Mouse (Mus musculus) embryonic facial prominence, embryonic 15.5 days (tissue): ENCODE measurements around the gene Vgll2. TPM values are rescaled to one million over a fixed set of nuclear protein-coding genes. Genes with fewer than 3 reads are reported as not detected.

ENCODE experiments used
- ATAC-seq: fragments of 200-750 bp; cut with Nextera tagmentation; 2 replicates; pipeline ENCODE4 v1.8.0; 2017; ENCODE audit warnings: low read depth, moderate TSS enrichment; ENCODE audit not compliant: insufficient number of reproducible peaks, low FRiP score, low TSS enrichment
- H3K27ac ChIP-seq: fragments of 300-500 bp; sonication (generic); replicated peaks from 2 replicates; pipeline ENCODE4 v1.5.1; 2015; ENCODE audit warnings: mild to moderate bottlenecking, inconsistent platforms
- H3K27me3 ChIP-seq: fragments of 300-500 bp; sonication (generic); 2 replicates; pipeline ENCODE4 v1.6.1; 2015; ENCODE audit warnings: inconsistent platforms
- H3K36me3 ChIP-seq: fragments of 300-500 bp; sonication (generic); 2 replicates; pipeline ENCODE4 v1.6.1; 2015; ENCODE audit warnings: mild to moderate bottlenecking, inconsistent platforms
- H3K4me1 ChIP-seq: fragments of 300-500 bp; sonication (generic); 2 replicates; pipeline ENCODE4 v1.6.1; 2015; ENCODE audit warnings: inconsistent platforms
- H3K4me2 ChIP-seq: fragments of 300-500 bp; sonication (generic); replicated peaks from 2 replicates; pipeline ENCODE4 v1.6.1; 2015; ENCODE audit warnings: mild to moderate bottlenecking, inconsistent platforms
- H3K4me3 ChIP-seq: fragments of 300-500 bp; sonication (generic); replicated peaks from 2 replicates; pipeline ENCODE4 v1.5.1; 2015; ENCODE audit warnings: mild to moderate bottlenecking, inconsistent platforms
- H3K9ac ChIP-seq: fragments of 300-500 bp; sonication (generic); 2 replicates; pipeline ENCODE4 v1.6.1; 2015; ENCODE audit warnings: inconsistent platforms
- H3K9me3 ChIP-seq: fragments of 300-500 bp; sonication (generic); replicated peaks from 2 replicates; pipeline ENCODE4 v1.6.1; 2016; ENCODE audit warnings: inconsistent platforms
- WGBS: fragments of 180-500 bp; shearing (Covaris S2); methylation state at CpG from one replicate; pipeline ENCODE4 v1.1.7; 2015; 5-methylcytosine and 5-hydroxymethylcytosine counted together
- polyA plus RNA-seq: library from polyadenylated mRNA; unstranded; fragments of >200 nt; fragmentation: Nextera tagmentation; extraction: Ambion mirVana; gene quantifications from 2 replicates; pipeline ENCODE4 v1.2.1, GENCODE M21; 2015

Gene Vgll2
- polyA plus RNA-seq: 16.7 and 20.6 TPM in 2 replicates

DNA sequence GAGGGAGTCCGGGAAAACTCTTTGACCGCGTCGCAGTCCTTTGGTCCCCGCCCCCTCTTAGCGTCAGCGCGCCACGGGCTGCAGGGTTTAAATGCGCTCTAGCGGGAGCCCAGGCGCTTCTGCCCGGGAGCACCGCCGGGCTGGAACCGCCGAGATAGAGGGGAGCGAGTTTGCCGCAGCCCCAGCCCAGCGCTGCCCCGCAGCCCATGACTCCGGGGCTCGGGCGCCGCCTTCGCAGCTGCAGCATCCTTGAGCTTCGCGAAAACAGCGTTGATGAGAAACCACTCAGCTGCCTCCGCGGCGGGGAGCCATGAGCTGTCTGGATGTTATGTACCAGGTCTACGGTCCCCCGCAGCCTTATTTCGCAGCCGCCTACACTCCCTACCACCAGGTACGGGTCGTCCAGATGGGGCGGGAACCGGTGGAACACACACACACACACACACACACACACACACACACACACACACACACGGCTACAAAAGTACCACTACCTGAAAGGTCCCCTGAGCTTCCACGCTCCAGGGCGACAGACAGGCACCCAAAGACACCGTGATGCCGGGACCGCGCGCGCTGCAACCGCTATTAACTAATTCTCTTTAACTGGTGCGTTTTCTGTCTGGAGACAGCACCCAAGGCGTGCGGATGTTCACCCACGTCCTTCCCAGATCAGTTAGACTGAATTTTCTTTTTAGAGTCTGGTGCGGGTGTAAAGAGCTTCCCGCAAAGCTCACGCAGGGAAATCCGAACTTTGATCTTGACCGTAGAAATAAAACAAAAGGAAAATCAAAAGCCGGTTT is at the start of gene Vgll2:
Gene Vgll2, plus strand, starts transcription at position 90 of the 800 bp plus-strand sequence.
- H3K27me3 ChIP-seq: peaks cover 76% of the 10 kb centered on the region
- H3K4me1 ChIP-seq: peaks cover 19% of the 10 kb centered on the region
- peak within 1 kb of the TSS; percentile 50 for H3K4me3 ChIP-seq
- H3K36me3 ChIP-seq: no peaks in the 10 kb centered on the region
- no peak within 1 kb of the TSS for H3K27ac ChIP-seq
- peak; percentile 79 for ATAC-seq
- H3K9me3 ChIP-seq: no peaks in the 10 kb centered on the region
- H3K9ac ChIP-seq: no peak within 1 kb of the TSS
- peak within 1 kb of the TSS; percentile 93 for H3K4me2 ChIP-seq
- under 1% methylated on average over 57 of the region's 60 CpGs for WGBS

DNA sequence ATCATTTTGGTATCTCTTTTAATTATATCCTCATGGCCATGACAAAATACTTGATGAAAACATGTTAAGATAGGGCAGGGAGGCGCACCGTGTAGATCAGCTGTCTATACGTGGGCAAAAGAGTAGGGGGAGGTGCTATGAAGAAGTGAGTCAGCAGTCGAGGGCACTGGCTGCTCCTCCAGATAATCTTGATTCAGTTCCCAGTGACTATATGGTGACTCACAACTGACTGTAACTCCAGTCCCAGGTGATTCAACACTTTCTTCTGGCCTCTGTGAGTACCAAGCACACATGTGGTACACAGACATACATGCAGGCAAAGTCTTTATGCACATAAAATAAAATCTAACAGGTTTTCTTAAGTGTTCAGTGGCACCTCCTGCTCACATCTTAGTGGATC is 47.2 kb upstream of the Vgll2 start:
- Histone ChIP-seq H3K4me1 (no peaks in the 10 kb centered on the region), H3K9me3 (no peaks in the 10 kb centered on the region), H3K27me3 (no peaks in the 10 kb centered on the region), H3K4me2 (no peak overlapping the region), H3K36me3 (no peaks in the 10 kb centered on the region), H3K4me3 (no peak overlapping the region), H3K9ac (no peak overlapping the region), H3K27ac (no peak overlapping the region)
- no peak for ATAC-seq
- 46% methylated on average over 4 of the region's 4 CpGs for WGBS

DNA sequence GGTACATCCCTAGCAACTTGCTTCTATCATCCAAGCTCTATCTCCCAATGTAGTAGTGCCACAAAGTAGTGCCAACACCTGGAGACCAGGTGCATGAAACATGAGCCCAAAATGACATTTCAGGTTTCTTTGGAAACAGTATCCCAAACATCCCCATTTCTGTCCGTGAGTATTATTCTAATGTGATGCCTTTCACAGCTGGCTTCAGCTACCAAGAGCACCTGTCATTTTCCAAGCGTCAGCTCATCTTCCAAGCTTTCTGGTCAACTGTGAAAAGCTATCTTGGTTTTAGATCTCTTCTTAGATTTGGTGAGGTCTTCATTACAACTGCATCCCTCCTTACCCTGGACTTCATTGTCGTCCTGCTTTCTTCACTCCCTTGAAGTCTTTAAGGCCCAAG is 46.7 kb upstream of the Vgll2 start:
- H3K4me3 ChIP-seq: no peak overlapping the region
- no peaks in the 10 kb centered on the region for H3K27me3 ChIP-seq
- no peak overlapping the region for H3K4me2 ChIP-seq
- no peak overlapping the region for H3K27ac ChIP-seq
- no peaks in the 10 kb centered on the region for H3K9me3 ChIP-seq
- WGBS: 70% methylated on average over 3 of the region's 3 CpGs
- H3K9ac ChIP-seq: no peak overlapping the region
- no peaks in the 10 kb centered on the region for H3K4me1 ChIP-seq
- no peaks in the 10 kb centered on the region for H3K36me3 ChIP-seq
- ATAC-seq: no peak

DNA sequence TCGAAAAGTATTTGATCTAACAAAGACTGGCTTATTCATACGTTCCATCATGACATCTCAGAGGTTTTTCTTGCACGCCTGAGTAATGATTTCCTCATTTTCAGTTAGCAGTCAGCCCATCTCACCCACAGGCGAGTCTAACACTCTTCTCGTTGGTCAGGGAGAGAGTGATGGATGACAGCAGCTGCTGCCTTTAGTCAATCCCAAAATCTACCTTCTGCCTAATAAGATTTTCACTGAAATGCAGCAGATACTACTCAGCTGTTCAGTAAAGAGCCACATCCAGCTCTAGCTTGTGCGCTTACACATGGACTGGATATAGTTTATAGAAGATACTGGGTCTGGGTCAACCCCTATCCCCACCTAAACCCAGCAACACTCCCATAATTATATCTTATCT is 40.7 kb upstream of the Vgll2 start:
- Histone ChIP-seq H3K4me3 (no peak overlapping the region), H3K4me2 (no peak overlapping the region), H3K4me1 (no peaks in the 10 kb centered on the region), H3K9me3 (no peaks in the 10 kb centered on the region), H3K27me3 (no peaks in the 10 kb centered on the region), H3K9ac (no peak overlapping the region), H3K27ac (no peak overlapping the region), H3K36me3 (no peaks in the 10 kb centered on the region)
- no peak for ATAC-seq
- 58% methylated on average over 6 of the region's 6 CpGs for WGBS

DNA sequence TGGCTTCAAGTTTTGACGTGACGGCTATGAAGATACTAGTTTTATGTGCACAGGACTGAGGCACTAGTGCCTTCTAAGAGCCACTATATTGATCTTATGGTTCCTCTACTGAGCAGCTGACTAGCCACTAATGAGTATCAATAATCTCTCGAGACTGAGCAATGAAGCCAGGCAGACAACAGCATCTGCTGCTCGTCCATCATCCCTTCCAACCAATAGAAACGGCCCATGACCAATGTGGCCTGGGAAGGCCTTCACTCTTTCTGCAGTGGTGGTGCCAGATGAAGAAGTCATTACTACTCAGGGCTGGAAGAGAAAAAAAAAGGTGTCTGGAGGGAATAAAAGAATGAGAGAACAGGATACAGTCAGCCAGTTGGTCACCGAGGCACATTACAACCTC is 39.9 kb upstream of the Vgll2 start:
- no peak for ATAC-seq
- H3K27ac ChIP-seq: no peak overlapping the region

DNA sequence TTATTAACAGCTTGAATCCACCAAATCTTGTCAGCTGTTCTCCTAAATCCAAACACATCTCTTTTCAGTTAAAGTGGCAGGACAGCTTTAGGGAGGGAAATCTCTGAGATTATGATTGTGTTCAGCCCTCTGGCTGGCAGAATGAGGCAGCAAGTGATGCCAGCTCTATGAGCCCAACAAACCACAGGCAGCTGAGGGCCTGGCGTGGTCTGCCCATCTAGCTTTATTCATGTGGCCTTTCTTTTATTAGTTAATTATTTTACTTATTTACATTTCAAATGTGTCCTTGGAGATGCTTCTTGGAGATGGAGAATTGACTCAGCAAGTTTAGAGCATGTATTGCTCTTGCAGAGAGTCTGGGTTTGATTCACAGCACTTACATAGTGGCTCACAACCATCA is 3.8 kb upstream of the Vgll2 start:
- ATAC-seq: no peak
- no peaks in the 10 kb centered on the region for H3K36me3 ChIP-seq
- no peak overlapping the region for H3K4me2 ChIP-seq
- H3K27ac ChIP-seq: no peak overlapping the region
- WGBS: 38% methylated on average over 1 of the region's 1 CpGs
- H3K4me1 ChIP-seq: peaks cover 13% of the 10 kb centered on the region
- H3K27me3 ChIP-seq: peaks cover 37% of the 10 kb centered on the region
- H3K9ac ChIP-seq: no peak overlapping the region
- no peak overlapping the region for H3K4me3 ChIP-seq
- H3K9me3 ChIP-seq: no peaks in the 10 kb centered on the region

More for the DNA sequence above, 39.9 kb upstream of the Vgll2 start:
- Histone ChIP-seq H3K4me3 (no peak overlapping the region), H3K4me2 (no peak overlapping the region), H3K27me3 (no peaks in the 10 kb centered on the region), H3K9me3 (no peaks in the 10 kb centered on the region), H3K4me1 (no peaks in the 10 kb centered on the region), H3K9ac (no peak overlapping the region), H3K36me3 (no peaks in the 10 kb centered on the region)
- WGBS: 80% methylated on average over 6 of the region's 6 CpGs

DNA sequence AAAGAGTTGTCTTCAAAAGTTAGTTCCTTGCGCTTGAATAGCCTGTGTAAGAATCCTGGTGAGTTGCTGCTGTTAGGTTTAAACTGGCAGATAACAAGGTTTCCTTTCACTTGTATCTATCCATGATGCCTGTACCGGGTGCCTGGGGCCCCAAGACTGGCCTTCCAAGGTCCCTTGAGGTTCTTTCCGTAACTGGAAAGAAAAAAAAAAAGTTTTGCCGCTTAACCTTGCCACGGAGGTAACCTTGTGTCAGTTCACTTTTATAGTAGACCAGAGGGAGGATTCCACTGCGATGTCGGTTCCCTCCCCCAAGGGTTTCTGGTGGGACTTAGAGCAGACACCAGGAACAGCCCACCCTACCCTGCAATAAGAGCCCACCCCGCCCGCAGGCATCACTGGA is 1.1 kb upstream of the Vgll2 start:
- H3K9ac ChIP-seq: no peak overlapping the region
- H3K4me3 ChIP-seq: no peak overlapping the region
- H3K4me1 ChIP-seq: peaks cover 13% of the 10 kb centered on the region
- peaks cover 63% of the 10 kb centered on the region for H3K27me3 ChIP-seq
- 4% methylated on average over 9 of the region's 9 CpGs for WGBS
- H3K4me2 ChIP-seq: no peak overlapping the region
- H3K9me3 ChIP-seq: no peaks in the 10 kb centered on the region
- no peak overlapping the region for H3K27ac ChIP-seq
- ATAC-seq: no peak
- H3K36me3 ChIP-seq: no peaks in the 10 kb centered on the region

DNA sequence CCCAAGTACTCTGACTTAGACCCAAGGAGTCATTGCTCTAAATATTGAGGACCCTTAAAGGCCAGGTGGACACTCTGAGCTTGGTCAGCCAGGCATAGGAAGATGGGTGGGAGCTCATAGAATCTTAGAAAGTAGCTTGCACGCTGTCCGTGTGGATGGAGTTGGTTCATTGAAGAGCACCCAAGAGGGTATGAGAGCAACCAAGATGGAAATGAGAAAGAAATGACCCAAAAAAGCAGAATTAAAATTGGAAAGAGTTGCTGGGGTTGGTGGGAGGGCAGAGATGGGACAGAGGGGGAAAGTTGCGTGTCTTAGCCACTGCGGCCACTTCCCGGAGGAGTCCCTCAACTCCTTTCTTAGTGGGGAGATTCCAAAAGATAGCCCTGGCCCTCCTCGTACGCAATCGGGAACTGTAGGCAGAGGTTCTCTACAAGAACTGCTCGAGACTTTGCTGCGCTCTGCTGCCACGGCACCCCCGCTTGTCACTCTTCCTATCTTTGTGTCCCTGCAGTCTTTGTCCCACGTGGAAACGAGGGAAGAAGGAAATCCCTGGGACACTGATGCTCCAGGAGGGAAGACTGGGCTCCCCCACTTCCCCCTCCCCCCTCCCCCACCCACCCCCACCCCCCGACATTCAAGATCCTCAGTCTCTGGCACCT is 437 bp upstream of the Vgll2 start:
- H3K36me3 ChIP-seq: no peaks in the 10 kb centered on the region
- no peak overlapping the region for H3K9ac ChIP-seq
- WGBS: 1% methylated on average over 14 of the region's 15 CpGs
- peak overlapping the region; percentile 50 for H3K4me3 ChIP-seq
- peaks cover 13% of the 10 kb centered on the region for H3K4me1 ChIP-seq
- peak overlapping the region; percentile 93 for H3K4me2 ChIP-seq
- peak; percentile 57; the same call in 1 of the 2 replicates for ATAC-seq
- H3K27me3 ChIP-seq: peaks cover 68% of the 10 kb centered on the region
- H3K27ac ChIP-seq: no peak overlapping the region
- H3K9me3 ChIP-seq: no peaks in the 10 kb centered on the region

DNA sequence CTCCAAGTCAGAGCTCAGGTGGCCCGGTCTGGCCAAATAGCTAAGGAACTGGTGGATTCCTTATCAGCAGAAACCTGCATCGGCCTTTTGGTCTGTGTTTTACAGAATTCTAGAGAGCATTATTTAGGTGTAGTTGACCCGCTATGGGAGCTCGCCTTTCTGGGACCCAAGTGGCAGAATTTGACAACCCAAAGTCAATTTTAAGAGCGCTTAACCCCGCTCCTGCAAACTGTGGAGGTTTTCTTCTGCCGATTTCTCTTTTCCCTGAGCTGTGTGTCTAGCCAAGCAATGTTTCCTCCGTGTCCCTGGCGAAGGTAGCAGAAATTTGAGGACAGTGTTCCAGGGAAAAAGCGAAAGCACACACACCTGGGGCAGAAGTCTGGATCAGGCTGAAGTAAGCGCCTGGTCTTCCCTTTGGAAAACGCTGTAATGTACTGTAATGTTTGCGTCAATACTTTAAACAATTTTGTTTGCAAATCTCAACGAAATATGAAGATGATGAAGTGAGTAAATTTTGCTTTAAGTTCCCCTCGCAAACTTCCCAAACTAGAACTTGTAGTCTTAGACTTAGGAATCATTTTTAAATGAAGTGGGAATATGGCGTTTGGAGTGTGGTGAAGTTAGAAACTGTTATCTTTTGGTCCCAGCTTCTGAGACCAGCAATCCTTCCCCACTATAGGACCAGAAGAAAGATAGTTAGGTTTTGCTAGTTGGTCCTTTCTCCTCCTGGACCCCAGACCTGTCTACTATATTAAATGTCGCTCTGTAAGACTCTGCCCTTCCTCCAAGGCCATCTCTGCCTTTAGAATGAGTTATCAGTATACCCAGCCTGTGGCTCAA is 1.1 kb downstream of the Vgll2 start:
- no peak for ATAC-seq
- no peak overlapping the region for H3K9ac ChIP-seq
- H3K9me3 ChIP-seq: no peaks in the 10 kb centered on the region
- peak overlapping the region; percentile 50 for H3K4me3 ChIP-seq
- no peaks in the 10 kb centered on the region for H3K36me3 ChIP-seq
- H3K27me3 ChIP-seq: peaks cover 84% of the 10 kb centered on the region
- 6% methylated on average over 17 of the region's 17 CpGs for WGBS
- peak overlapping the region; percentile 93 for H3K4me2 ChIP-seq
- peaks cover 23% of the 10 kb centered on the region for H3K4me1 ChIP-seq
- no peak overlapping the region for H3K27ac ChIP-seq

DNA sequence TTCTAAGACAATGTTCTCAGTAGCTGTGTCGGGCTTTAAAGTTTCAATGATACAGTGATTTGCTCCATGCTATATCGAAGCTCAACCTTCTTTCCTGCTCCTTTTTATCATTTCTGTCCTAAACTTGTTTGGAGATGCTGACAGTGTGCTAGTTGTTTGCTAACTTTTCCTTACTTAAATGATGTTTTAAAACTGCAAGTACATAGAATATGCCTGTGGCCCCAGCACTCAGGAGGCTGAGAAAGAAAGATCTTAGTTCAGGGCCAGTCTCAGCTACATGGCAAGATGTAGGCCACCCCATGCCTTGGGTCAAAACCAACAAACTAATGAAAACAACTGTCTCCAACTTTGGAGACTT is 1.7 kb downstream of the Vgll2 start:
- peaks cover 23% of the 10 kb centered on the region for H3K4me1 ChIP-seq
- no peak overlapping the region for H3K4me2 ChIP-seq
- no peaks in the 10 kb centered on the region for H3K36me3 ChIP-seq
- H3K27ac ChIP-seq: no peak overlapping the region
- no peaks in the 10 kb centered on the region for H3K9me3 ChIP-seq
- peaks cover 90% of the 10 kb centered on the region for H3K27me3 ChIP-seq
- H3K4me3 ChIP-seq: 0 out of 2 replicates have a peak overlapping the region, but pooled peaks have one; percentile 50
- WGBS: 29% methylated on average over 2 of the region's 2 CpGs
- no peak overlapping the region for H3K9ac ChIP-seq
- no peak for ATAC-seq

DNA sequence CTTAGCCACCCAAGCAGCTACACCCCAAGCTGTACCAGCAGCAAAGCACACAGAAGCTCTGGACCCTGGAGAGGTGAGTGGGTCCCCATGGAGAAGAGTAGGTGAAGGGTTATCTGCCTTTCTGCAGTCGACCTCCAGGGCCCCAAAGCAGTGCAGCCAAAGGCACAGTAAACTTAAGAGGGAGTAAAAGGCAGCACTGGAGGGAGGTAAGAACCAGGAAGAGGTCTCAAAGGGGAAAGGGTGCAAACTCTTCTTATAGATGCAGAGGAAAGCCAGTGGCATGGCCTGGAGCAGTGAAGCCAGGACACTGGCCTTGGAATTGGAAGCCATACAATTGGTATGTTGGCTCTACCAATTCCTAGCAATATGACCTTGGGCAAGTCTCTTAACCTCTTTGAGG is 3.0 kb downstream of the Vgll2 start:
- Histone ChIP-seq H3K4me2 (no peak overlapping the region), H3K27ac (no peak overlapping the region), H3K9me3 (no peaks in the 10 kb centered on the region), H3K9ac (no peak overlapping the region), H3K27me3 (peaks cover 90% of the 10 kb centered on the region), H3K4me1 (peaks cover 30% of the 10 kb centered on the region), H3K4me3 (no peak overlapping the region), H3K36me3 (no peaks in the 10 kb centered on the region)
- WGBS: 7% methylated on average over 1 of the region's 1 CpGs
- no peak for ATAC-seq
